Mouse (Mus musculus) bone marrow, adult 2 months (tissue): ENCODE results near the gene Atp8b5.

Experiments used
- CTCF ChIP-seq: fragments of 200-500 bp; IDR thresholded peaks from 2 replicates; pipeline ENCODE4 v1.5.1; 2011; ENCODE audit warnings: low read length, control low read depth; ENCODE audit not compliant: control insufficient read depth, insufficient read depth
- POLR2A ChIP-seq: fragments of 200-500 bp; IDR thresholded peaks from 2 replicates; pipeline ENCODE4 v1.6.1; 2011; ENCODE audit warnings: low read depth, mild to moderate bottlenecking, control low read depth, low read length, borderline replicate concordance; ENCODE audit not compliant: control insufficient read depth

GRCm38 (mm10) chr4:43266146-43266545 is 813 bp upstream of the Atp8b5 start:
- TF ChIP-seq CTCF = no peak
- no peak for TF ChIP-seq POLR2A
